Mouse (Mus musculus) gastrocnemius, postnatal 4 days (tissue): Measurements from ENCODE around the gene Hpdl. TPM values are rescaled to one million over a fixed set of nuclear protein-coding genes. Genes with fewer than 3 reads are reported as not detected.
A peak's percentile ranks its signal among the peaks of the same experiment; 100 is the strongest.
"Not testable (repeated sequence)": the region's sequence is repeated elsewhere in the genome, so short reads cannot be mapped to it uniquely, and the experiment has no call there.

Source experiments
- DNase-seq, 2 experiments: peaks; one replicate each; pipeline ENCODE4 v3.0.0; 2021 to 2022; ENCODE audit warnings: low spot score in 2 of 2, mixed read lengths in 2 of 2
- long read RNA-seq, 2 experiments: library from polyadenylated mRNA; stranded (forward); transcript quantifications; one replicate each; pipeline ENCODE4 v2.0.0; 2021
- total RNA-seq, 2 experiments: library from RNA; stranded (reverse); gene quantifications; 2 replicates each; pipeline ENCODE4 v1.2.3; 2021

Hpdl gene
- 1 to 10 TPM in 1 of 2 experiments, under 1 TPM in 1; 0.57 to 1.1 TPM for total RNA-seq
- long read RNA-seq, experiment 1, partial matches to known transcripts: 0 of 1 reads
- long read RNA-seq, experiment 1, other reads (novel, unspliced or antisense): 0 of 1 reads
- long read RNA-seq, experiment 2: 0 reads

DNA sequence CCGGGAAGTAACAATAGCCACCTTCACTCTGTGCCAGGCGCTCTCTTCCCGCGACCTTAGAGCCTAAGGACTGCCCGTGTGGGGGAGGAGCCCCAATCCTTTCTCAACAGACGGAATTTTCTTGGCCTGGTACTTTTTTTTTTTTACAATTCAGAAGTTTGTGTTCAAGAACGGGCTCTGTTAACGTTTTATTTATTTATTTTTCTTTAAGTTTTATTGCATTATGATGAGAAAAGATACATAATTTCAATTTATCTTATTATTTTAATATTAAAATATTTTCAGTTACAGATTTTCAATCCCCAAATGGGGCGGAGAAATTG lies at the start of gene Hpdl:
Gene Hpdl (minus strand): TSS at position 14 of the 323 bp plus-strand sequence.
- DNase-seq: no peak

DNA sequence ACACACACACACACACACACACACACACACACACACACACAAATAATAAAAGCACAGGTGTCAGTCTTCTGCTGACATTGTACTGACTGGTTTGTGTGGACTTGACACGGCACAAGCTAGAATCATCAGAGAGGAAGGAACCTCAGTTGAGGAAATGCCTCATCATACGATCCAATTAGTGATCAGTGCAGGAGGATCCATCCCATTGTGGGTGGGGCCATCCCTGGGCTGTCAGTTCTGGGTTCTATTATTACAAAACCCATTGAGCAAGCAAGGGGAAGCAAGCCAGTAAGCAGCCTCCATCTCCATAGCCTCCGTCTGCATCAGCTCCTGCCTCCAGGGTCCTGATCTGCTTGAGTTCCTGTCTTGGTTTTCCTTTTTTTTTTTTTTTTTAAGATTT lies 48.4 kb upstream of the Hpdl start:
- no peak for DNase-seq

DNA sequence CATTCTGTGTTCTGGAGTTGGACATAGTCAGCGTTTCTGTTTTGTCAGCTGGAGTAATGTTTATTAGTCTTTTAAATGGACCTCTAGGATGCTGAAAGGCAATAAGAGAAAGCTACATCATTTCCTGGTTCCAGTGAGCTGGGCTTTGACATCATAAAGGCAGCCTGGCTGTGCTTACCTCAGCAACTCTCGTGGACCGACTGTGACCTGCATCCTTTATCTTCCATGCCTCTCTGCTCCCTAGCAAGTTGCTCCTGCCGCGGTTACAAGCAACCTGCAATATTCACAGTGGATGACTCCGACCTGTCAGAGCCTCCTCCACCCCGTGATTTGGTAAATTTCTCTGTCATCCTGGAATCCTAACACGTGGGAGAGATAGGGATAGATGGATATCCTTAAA lies 40.5 kb upstream of the Hpdl start:
- DNase-seq: no peak

DNA sequence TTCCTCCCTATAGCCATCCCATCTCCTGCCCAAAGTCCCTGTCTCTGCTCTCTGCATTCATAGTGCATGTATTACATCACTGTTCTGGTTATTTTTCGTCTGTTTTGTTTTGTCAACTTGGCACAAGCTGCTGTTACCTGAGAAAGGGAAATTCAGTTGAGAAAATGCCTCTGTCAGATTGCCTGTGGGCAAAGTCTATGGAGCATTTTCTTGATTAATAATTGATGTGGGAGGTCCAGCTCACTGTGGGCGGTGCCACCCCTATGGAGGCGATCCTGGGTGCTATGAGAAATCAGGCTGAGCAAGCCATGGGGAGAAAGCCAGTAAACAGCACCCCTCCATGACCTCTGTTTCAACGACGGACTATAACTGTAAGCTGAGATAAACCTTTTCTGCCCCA lies 38.2 kb upstream of the Hpdl start:
- no peak for DNase-seq

DNA sequence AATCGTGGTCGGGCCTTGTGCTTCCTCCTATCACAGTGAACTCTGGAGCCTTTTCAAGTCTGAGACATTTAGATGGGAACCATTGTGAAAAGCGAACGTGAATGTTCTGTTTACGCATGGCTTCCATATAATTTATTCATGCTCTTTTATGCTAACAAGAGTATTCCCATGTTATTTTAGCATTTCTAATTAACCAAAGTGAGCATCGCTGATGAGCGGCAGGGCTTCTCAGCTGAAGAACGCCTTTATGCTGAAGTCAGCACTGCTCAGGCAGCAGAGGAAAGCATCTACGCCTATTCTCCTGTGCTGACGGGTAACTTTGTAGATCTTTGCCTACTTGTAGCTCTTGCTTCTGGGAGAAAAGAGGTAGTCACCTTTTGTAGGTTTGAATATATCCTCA lies 35.7 kb upstream of the Hpdl start:
- no peak for DNase-seq

DNA sequence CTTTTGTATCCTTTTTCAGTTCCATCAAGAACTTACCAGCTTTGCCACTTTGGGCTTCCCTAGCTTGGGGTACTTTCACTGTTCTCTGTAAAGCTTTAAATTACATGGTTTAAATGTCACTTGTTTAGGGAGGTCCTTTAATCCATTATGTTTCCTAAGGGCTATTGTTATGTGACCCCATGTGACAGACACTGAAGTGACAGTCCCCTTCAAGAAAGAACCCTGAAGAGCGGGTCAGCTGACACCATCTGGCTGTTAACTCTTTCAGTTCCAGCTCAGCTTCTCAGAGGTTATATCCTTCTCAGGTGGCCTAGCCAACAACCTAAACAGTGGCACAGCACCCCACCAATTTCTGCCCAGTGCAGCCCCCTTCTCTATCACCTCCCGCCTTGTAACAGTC lies 32.8 kb upstream of the Hpdl start:
- no peak for DNase-seq

DNA sequence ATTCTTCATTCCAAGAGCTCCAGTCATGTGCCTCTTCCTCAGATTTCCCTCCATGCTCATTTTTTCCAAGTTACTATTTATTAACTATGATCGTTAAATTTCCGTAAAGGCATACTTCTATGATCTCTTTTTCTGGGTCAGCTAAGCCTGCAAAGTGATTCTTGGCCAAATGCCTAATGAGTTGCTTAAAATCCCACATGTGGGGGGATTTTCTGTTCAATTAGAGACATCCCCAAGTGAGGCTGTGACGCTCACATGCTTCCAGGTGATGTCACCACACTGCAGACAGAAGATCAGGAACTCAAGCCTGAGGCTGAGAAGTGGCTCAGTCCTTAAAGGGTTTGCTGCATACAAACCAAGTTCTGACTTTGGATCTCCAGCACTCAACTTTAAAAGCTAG lies 28.4 kb upstream of the Hpdl start:
- DNase-seq: no peak

DNA sequence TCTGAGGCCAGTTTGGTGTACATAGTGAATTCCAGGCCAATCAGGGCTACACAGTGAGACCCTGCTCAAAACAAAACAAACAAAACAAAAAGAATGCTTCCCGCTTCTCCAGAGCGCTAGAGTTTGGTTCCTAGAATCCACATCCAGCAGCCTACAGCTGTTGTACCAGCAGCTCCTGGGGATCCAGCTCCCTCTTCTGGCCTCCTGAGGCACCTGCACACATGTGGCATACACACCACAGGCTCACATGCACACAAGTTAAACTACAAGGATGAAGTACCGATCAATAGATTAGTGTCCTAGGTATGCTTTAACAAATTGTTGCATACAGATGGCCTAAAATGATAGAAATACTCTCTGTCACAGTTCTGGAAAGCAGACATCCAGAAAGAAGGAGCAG lies 22.8 kb upstream of the Hpdl start:
- no peak for DNase-seq

DNA sequence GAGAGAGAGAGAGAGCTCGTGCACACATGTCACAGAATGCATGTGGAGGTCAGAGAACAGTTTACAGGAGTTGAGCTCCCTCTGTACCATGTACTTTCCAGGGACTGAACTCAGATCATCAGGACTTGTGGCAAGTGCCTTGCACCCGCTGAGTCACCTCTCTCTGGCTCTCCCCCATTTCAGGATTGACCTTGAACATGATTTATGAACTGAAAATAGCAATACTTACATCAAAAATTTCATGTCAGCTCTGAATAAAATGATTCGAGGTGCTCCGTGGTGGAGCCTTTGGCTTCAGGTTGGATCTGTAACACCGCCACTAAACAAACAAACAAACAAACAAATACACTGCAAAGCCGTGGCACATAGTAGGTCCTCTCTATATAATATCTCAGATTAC lies 19.3 kb upstream of the Hpdl start:
- no peak for DNase-seq

DNA sequence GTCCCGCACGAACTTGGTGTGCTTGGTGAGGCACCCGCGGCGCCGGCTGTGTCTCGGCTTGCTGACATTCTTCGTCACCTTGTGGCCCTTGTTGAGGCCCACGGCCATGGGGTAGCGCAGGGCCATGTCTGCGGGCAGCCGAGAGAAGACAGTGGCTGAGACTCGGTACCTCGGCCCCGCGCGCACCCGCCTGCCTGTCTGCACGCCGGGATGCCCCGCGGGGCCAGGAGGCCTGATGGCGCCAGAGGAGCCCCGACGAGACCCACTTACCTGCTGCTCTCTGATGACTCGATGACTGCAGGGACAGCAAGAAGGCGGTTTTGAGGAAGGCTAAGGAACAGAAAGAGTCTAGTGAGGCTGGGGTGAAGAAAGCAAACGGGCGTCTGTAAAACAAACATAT lies 18.6 kb upstream of the Hpdl start:
- not testable (repeated sequence) for DNase-seq

DNA sequence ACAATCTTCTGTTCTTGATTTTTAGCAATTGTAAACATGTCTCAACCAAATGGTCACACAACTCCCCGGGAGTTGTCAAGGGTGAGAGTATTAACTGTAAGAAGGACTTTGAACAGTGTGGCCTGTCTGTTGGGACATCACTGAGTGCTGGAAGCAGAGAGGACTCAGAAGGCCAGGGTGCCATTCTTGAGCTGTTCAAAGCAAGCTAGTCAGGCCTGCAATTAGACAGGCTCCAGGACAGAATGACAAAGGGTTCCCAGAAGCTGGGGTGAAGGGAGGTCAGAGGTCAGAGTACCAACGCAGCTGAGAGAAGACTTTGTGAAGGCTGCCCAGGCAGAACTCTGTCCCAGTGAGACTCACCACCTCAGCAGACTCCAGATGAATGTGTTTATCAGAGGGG lies 17.5 kb upstream of the Hpdl start:
- no peak for DNase-seq

DNA sequence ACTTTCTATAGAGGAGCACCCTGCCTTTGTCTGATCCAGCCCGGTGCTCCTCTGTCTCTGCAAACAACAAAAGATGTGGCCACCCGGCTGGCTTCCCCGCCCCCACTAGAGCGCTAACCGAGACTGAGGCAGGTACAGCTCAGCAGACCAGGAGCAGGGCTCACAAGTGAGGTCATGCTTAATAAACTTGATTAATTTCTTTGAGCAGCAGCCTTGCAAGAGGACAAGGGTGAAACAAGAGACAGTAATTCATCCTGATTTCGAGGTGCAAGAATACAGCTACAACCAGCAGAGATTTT lies 8.5 kb upstream of the Hpdl start:
- DNase-seq: no peak

DNA sequence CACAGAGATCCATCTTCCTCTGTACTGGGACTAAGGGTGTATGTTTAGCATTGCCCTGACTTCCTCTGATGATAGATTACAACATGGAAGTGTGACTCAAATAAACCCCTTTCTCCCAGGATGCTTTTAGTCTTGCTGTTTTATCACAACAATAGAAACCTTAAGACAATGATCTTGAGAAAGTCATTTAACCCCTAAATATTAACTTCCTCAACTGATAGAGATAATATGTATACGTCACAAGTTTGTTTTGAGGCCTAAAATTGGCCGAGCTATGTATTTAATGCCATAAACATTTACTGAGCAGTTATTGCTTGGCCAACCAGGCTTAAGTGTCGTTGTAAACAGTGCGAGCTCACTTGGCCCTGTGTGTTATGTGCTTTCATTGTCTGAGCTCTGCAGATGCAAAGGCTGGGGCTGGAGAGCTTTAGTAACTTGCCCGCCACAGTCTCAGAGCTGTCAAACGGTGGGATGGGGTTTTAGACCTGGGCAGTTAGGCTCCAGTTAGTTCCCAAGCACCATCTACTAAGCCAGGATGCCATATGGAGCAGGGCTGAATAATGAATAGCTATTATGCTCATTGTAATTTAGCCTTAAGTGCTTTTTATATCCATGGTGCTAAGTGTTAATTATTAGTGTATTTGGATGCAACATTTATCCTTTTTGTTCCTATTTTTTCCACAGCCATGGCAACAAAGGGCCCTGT lies 8.0 kb upstream of the Hpdl start:
- DNase-seq: no peak

DNA sequence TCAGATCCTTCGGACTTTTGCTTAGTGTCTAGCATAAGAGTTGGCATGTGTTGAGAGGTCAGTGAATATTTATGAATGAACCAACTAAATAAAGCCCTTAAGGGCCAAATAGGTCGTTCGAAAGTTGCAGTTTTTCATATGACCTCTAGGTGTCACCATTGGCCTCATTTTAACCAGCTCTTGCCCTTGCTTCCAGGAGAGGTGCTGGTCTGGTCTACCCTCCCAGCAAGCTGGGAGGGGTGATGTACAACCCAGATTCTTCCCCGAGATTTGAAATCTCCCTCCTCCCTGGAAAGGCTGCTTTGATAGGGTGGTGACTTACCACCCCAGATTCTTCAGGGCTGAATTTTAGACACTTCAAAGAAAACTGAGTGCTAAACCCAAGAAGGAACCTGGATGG lies 6.3 kb upstream of the Hpdl start:
- DNase-seq: no peak

DNA sequence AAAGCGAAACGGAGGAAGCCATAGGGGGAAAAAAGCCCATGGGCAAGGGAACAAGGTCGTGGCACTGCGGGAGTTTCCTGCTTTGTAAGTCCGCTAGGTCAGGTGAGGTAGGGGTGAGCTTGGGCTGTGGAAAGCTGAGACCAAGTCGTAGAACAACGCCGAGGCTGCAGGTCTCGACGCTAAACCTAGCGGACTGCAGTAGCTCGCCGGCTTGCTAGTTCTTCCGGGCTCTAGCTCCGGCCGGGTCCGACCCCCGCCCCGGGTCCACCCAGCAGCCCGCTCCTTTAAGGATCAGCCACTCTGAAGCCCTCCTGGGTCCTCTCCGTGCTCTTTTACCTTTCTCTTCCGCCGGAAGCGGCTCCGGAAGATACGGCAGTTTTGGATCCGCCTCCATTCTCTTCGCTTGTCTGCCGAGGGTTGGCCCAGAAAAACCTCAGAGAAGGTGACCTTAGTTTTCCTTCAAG lies 3.1 kb upstream of the Hpdl start:
- peak in 1 of 2 experiments; percentile 59 for DNase-seq

DNA sequence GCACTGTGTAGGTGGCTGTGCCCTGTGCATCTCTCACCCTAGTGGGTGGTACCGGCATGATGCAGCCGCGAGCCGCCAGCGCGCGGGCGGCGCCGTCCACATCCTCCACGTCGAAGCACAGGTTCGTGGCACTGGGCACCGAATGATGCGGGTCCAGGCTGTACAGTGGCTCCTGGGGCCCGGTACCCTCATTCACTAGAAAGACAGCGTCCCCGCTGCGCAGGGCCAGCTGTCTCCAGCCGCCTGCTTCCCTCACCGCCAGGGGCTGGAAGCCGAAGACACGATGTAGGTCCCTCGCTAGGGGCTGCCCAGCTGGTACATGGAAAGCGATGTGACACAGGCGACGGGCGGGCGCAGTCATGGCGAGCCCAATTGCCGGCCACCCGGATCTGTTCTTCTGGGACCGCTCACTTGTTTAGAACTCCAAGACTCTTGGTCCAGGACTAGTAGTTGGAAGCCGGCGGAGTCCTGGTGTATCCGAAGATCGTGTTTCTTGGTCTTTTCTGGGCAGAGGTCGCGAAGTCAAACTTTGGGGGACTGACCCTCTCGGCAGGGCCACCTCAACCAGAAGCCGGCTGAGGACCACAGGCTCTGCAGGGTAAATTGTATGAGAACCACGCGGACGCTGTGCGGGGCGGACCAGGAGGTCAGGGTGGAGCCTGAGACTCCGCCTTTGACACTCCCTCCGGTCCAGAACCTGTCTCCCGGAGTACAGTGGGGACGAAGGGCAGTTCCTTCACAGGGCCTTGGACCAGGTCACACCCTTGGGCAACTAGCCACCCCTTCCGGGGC lies 409 bp downstream of the Hpdl start:
- peak in 1 of 2 experiments; percentile 66 for DNase-seq

DNA sequence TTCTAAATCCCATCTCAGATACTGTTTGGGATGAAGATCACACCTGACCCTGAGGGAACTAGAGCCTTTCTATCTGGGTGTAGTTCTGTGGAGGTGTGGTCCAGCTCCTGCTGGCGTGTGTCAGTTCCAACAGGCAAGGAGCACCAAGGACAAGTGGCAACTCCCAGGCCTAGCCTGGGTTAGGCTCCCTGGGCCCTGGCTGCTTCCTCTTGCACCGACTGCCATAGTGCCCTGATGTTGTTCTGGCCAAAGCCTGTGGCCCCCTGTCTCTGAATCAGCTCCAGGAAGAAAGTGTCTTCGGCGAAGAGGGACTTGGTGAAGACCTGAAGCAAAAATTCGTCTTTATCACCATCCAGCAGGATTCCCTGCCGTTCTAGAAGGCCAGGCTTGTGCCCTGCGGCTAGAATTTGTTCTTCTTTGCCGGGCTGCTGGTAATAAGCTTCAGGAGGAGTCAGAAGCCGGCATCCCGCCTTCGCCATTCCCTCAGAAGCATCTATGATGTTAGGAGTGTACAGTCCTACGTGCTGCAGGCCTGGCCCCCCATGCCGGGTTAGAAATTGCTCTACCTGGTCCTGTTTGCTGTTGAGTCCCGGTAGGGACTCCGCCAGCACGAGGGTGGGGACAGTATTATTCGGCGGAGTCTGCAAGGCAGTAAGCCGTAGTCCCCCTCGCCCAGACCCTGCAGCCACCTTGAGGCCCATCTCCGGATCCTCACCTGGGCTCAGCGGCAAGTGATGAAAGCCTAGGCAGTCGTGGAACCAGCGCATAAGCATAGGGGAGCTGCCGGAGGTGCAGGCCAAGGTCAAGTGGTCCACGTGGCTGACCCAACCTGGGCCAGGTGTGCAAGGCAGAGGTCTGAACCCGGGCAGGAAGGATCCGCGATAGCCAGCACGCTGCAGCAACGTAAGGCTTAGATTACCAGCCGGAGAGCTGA lies 1.3 kb downstream of the Hpdl start:
- no peak for DNase-seq

DNA sequence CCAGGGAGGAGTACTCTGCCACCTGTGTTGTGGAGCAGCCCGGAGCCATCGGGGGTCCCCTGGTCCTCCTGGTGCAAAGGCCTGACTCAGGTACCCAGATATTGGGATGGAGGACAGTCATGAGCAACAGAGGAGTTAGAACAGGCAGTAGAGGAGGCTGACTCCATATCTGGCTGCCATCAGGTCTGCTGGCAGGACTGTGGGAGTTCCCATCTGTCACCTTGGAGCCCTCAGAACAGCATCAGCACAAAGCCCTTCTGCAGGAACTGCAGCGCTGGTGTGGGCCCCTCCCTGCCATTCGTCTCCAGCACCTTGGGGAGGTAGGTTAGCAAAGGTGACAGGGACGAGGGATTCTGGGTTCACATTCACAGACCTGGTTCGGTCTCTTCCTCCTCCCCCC lies 4.0 kb downstream of the Hpdl start:
- no peak for DNase-seq

DNA sequence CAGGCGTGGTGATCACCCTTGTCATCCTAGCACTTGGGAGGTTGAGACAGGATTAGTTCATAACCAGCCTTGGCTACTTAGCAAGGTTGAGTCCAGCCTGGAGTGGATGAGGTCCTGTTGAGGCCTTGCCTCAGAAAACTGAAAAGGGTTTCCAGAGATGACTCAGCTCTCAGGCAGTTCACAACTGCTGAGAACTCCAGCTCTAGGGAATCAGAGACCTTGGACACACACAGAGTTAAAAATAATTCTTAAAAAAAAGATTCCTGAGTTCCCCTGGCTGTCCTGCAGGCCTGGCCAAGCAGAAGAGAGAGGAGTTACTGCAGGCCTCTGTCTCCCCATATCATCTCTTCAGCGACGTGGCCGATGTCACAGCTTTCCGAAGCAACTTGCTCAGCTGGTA lies 6.2 kb downstream of the Hpdl start:
- DNase-seq: no peak

DNA sequence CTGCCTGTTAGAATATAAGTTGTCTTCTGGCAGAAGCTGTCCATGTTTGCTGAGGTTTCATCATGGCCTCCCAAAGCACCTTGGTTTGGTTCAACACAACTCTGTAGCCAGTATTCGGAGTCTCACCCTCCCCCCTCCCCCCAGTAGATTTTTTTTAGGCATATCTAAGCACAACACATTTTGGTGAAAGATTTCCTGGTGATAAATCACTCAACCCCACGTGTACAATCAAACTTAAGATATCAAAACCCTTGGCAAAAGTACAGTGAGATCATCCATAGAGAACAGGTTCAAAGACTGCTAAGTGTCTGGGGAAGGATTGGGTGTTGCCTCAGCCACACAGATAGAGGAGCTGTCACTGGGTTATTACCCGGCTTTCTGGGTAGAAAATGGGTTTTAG lies 10.5 kb downstream of the Hpdl start:
- DNase-seq: no peak

DNA sequence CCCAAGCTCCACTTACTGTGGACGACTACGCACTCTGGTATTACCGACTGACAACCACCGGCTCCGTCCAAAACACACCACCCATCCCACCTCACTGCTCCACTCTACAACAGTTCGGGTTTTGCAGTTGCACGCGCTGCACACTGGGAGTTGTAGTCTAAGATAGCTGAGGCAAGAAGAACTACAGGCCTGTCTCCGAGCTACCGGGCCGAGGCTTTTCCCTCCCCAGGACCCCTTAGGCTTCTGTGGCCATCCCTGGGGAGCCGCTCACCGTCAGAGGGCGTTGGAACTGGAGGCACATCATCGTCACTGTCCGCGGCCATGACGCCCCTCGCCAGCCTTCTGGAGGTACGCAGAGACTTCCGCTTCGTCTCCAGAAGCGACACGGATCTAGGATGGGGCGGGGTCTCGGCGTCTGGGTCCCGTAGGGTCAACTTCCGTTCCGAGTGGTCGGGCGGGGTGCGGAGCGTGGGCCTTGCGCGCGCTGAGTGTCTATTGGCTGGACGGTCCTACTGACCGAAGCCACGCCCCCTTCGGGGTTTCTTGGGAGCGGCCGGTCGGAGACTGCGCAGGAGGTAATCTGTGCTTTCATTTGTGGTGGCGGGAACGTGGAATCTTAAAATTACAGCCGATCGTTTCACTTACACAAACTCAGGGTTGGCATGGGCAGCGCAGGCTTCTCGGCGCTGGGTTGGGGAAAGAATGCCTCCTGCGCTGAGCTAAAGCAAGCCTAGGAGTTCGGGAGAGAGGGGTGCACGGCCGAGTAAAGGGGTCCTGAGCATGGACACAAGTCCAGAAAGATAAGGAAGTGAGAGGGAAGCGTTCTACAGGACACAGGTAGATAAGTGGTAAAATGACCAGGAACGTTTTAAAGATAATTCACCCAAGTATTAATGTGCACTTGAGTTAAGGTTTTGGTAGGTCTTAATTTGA lies 14.0 kb downstream of the Hpdl start, which contains the start of the genes Toe1 and Mutyh:
Gene Toe1 (minus strand): TSS at position 444 of the 933 bp plus-strand sequence.
Gene Mutyh (plus strand): TSS at position 527 of the 933 bp plus-strand sequence.
- peak; percentile 89 to 96 for DNase-seq
